Mouse (Mus musculus) mesoderm, embryonic 11.5 days (tissue): Measurements from ENCODE around the gene Stap2.

Experiments
- DNase-seq: peaks from one replicate; pipeline ENCODE4 v3.0.0-alpha.2; 2012; ENCODE audit warnings: low read depth, low spot score

Gene Stap2

GRCm38 (mm10) chr17:56005415-56006061, at the start of gene Stap2, which contains the start of gene Mpnd:
TSS of gene Stap2 (minus strand) at chr17:56005584.
TSS of gene Mpnd (plus strand) at chr17:56005711.
- peak; percentile 100 for DNase-seq

DNA sequence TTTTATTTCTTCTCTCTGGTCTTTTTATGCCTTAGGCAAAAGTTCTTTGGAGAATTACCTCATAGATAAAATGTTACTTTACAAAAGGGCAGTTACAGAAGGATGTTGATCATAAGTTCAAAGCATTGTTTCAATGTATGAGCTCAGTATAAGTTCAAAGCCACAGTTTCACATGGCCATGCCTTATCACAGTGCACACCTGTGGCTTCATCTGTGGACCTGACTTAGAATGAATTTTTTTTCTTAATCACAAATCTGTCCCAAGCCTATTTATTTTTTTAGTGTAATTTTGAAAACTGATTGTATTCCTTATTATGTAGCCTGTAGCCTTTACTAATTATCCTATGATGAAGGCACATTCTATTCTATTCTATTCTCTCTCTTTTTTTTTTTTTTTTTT, 49.6 kb upstream of the Stap2 start:
- no peak for DNase-seq

GRCm38 (mm10) chr17:56051369-56051768, 46.0 kb upstream of the Stap2 start:
- no peak for DNase-seq

DNA sequence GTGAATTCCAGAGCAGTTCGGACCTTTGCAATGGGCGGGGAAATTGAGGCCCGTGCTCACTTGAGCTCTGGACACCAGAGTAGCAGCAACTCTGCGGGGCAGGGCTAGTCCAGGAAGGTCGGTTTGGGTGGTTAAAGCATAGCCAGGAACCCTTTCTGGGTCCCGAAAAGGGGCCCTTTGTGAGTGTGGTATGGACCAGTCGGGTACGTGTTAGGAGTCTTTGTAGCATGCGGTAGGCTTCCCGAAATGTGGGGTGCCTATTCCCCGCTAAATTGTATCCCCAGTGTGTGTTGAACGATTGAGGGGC, 35.4 kb upstream of the Stap2 start:
- DNase-seq = peak; percentile 18

- peak; percentile 99 for DNase-seq
Observed at GRCm38 (mm10) chr17:56040030-56040856, 34.9 kb upstream of the Stap2 start, which contains the start of gene Chaf1a. TSS of gene Chaf1a (plus strand) at chr17:56040439.

- no peak for DNase-seq
Observed at GRCm38 (mm10) chr17:56039345-56039744, 34.0 kb upstream of the Stap2 start.

DNA sequence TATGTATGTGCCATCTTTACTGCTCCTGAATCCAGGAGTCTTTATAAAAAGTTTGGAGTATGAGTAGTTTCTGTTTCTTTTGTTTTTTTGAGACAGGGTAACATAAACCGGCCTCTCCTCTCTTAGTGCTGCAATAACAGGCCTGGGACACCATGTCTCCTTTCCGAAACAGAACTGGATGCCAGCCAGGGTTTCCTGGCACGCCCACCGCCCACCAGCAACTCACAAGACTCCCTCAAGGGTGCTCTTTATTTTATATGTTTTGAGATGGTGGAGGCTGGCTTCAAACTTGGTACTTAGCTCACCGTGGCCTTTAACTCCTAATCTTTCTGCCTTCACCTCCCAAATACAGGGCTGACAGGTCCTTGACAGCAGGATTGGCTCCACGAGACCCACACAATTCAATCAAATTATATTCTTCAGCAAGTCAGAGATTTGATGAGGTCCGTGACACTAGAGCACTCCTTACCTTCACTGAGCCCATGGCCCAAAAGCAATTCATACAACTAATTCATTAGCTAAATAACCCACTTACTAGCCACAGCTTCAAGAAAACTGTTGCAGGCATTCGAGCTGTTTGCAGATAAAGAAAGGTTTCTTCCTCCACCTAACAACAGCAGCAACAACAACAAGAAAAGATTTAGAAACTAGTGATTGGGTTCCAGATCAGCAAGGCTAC, 33.3 kb upstream of the Stap2 start:
- no peak for DNase-seq

- no peak for DNase-seq
Observed at GRCm38 (mm10) chr17:56036901-56037287, 31.5 kb upstream of the Stap2 start.

GRCm38 (mm10) chr17:56036176-56036900, 31.0 kb upstream of the Stap2 start, which contains the start of gene Sh3gl1:
TSS of gene Sh3gl1 (minus strand) at chr17:56036635.
- DNase-seq = peak; percentile 99

- DNase-seq = no peak
Observed at GRCm38 (mm10) chr17:56035216-56035615, 29.8 kb upstream of the Stap2 start.

- no peak for DNase-seq
Observed at GRCm38 (mm10) chr17:56034726-56035100, 29.3 kb upstream of the Stap2 start.

DNA sequence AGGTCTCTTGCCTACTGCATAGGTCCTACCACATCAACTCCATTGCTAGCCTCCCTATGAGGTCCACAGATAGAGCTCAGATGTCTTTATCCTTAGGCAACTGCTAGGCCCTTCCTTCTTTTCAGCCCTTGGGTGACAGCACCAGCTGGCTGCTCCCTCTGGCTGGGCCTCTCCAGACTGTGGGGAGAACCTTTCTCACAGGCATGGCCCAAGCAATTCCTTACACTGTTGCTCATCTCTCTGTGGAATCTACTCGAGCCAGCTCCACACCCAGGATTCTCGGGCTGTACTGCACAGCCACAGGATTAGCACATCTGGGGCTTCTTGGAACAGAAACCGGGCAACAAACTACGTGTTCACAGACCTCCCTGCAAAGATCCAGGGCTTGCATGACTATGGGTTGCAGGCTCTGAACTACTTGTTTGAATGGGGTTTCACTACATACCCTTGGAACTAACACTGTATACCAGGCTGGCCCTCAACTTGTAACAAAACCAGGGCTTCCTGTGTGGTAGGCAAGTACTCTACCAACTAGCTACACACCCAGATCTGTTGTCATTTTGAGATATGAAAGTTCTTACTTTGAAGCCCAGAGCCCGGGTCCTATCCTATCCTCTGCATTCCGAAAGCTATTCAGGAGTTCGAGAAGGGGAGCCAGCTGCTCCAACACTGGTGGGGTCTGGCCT, 28.8 kb upstream of the Stap2 start:
- DNase-seq = no peak

- DNase-seq = no peak
Observed at GRCm38 (mm10) chr17:56032831-56033230, 27.4 kb upstream of the Stap2 start.

- no peak for DNase-seq
Observed at GRCm38 (mm10) chr17:56032127-56032733, 26.8 kb upstream of the Stap2 start.

DNA sequence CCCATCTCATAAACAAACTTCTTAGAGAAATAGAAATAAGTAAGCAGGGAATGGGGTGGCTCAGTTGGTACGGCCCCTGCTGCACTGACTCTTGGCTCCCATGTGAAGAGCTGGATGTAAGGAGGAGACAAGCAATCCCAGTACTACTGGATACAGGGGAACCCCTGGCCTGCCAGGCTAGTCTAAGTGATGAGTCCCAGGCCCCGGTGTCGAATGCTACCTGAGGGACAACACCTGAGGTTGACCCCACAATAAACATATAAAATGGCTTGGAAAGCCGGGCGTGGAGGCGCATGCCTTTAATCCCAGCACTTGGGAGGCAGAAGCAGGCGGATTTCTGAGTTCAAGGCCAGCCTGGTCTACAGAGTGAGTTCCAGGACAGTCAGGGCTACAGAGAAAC, 26.0 kb upstream of the Stap2 start:
- DNase-seq = no peak

DNA sequence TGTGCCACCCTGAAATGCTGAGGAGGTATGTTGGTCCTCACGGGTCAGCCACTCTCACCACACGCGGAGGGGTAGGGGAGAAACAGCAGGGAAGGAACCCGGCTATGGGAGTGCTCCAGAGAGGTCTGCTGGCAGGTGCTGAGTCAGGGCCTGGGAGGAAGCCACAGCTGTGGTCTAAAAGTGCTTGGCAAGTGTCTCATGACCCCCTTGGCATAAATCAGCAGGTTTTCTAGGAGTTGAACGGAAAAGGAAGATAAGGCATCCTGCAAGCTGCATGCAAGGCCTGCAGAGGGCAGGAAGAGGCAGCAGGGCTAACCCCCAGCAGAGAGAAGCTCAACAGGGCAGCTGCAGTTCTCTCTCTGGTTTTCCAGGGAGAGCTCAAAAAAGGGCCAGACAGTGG, 25.5 kb upstream of the Stap2 start:
- no peak for DNase-seq

GRCm38 (mm10) chr17:56030238-56030870, 25.0 kb upstream of the Stap2 start:
- DNase-seq = no peak

GRCm38 (mm10) chr17:56027801-56028441, 22.5 kb upstream of the Stap2 start:
- no peak for DNase-seq

GRCm38 (mm10) chr17:56026881-56027280, 21.5 kb upstream of the Stap2 start:
- no peak for DNase-seq

DNA sequence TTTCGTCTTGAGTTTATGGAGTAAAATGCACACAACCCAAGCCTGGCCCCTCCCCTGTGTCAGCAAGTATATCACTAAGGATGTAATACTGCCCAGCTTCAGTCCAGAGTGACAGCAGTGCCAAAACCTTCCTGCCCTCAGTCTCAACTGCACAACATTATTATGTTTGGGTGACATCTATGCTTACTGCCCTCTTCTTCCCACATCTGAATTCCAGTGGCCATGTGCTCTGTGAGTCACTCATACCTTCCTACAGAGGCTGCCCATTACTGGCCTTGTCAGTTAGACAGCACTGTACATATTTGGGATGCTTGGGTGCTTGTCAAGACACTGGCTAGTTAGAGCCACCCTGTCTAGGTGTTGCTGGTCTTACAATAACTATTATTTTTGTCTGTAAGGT, 20.9 kb upstream of the Stap2 start:
- DNase-seq = no peak
